Mouse (Mus musculus) heart, embryonic 14.5 days (tissue): ENCODE results near the gene Cd38. TPM values are rescaled to one million over a fixed set of nuclear protein-coding genes. Genes with fewer than 3 reads are reported as not detected.

Source experiments
- polyA plus RNA-seq: library from polyadenylated mRNA; unstranded; fragments of >200 nt; fragmentation: Nextera tagmentation; extraction: Ambion mirVana; gene quantifications from 2 replicates; pipeline ENCODE4 v1.2.1, GENCODE M21; 2014

Cd38 gene
- polyA plus RNA-seq, 1 experiment from 2014 or later, result 25.3 TPM

Other genes starting within 250 kb of the Cd38 start
- 9.6 and 10.0 TPM in 2 replicates for gene Cc2d2a, start 206.2 kb upstream of the Cd38 start, polyA plus RNA-seq
- gene Bst1, start 49.7 kb upstream of the Cd38 start, polyA plus RNA-seq, result 1.4 and 1.8 TPM in 2 replicates
- 53.8 and 54.1 TPM in 2 replicates for gene Fbxl5, start 46.9 kb upstream of the Cd38 start, polyA plus RNA-seq
- 0.35 TPM in 1 of 2 replicates, not detected in the other for gene Gm7879, start 44.6 kb downstream of the Cd38 start, polyA plus RNA-seq
- 0.27 and 0.35 TPM in 2 replicates for gene Fgfbp1, start 113.2 kb downstream of the Cd38 start, polyA plus RNA-seq
- 9.8 and 11.3 TPM in 2 replicates for gene Prom1, start 233.5 kb downstream of the Cd38 start, polyA plus RNA-seq